Mouse (Mus musculus) Muller cell, postnatal 12 days (primary cell): Measurements from ENCODE around the gene Cntnap5a.
A peak's percentile ranks its signal among the peaks of the same experiment; 100 is the strongest.

Experiments used
- DNase-seq: peaks from one replicate; pipeline ENCODE4 v3.0.0-alpha.2; 2015; ENCODE audit errors: inconsistent ontology term

Cntnap5a gene

DNA sequence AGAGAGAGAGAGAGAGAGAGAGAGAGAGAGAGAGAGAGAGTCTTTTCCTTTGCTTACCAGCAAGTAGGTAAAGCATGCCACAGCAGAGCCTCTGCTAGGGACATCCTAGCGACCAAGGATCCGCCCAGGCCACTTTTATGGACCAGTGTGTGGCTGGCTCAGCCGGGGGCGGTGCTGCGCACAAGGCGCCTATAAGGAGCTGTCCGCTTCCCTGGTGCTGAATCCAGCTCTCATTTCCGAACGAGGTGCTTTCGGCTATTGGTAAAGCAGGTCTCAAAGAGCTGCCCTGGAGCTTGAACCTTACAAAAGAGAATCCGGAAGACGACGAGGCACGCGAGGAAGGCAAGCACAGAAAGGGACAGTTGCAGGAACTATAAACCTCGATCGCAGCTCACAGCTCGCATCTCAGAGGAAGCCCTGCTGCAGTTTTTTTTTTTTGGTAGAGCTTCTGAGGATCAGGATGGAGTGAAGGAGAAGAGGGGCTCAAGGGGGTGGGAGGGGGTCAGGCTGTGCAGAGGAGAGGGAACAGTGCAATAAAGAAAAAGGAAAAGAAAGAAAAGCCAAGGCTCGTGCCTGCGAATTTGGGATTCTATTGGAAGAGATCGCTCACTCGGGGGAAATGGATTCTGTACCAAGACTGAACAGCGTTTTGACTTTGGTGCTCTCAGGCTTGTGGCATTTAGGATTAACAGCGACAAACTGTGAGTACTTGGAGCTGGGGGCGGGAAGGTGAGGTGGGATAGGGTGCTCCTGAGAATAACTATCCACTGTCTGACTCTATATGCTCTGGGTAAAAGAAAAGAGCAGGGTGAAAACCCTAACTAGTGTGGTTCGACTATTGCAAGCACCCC lies at the start of gene Cntnap5a:
Gene Cntnap5a (plus strand): TSS at position 239 of the 851 bp plus-strand sequence.
- peak; percentile 42 for DNase-seq

- DNase-seq, result no peak
Measured at GRCm38 (mm10) chr1:115646921-115647320, 37.6 kb upstream of the Cntnap5a start.

DNA sequence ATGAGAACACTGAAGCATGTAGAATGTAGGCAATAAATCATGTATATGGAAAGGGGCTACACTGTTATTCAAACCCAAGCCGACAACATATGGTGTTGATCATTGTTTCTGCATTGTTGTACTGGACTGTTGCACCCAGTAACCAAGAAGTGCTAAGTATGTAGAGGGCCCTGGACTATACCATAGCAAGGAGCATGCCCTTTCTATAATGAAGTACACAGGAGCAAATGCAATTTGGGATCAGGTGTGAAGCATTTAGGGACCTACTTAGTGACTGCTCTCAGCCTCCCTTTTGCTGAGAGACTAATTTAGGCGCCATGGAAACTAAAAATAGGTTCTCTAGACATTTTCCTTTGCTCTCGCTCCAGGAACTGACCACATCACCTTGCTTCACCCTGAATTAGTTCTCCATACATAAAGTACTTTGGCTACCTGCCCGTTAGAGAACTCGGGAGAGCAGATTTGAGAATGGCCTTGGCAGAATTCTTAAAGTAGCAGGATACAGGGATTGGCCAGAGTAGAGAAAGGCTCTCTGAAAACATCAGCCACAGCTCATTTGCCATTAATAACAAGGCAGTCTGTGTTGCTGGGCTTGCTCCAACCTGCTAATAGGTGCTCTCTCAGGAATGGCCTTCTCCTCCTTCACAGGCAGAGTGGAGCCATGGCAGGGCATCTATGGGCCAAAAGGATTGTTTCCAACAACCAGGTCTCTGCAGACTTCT lies 26.1 kb upstream of the Cntnap5a start:
- DNase-seq, result no peak

DNA sequence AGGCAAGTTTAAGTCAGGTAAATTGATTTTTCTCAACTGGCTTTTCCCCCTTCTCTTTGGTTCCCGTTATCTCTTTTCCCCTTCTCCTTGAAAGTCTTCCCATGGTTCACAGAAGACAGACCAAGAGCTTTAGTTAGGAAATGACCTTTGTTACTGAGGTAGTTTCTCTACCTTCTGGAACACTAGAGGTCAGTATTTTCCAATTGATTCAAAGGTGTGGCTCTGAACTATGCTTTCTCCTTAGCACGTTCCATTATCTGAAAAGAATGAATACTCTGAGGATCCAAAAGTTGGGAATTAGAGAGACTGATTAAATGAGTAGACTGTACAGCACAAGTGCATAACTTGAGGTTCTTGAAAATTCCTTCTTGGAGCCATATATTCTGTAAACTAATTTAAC lies 1.9 kb downstream of the Cntnap5a start:
- DNase-seq, result peak; percentile 6

DNA sequence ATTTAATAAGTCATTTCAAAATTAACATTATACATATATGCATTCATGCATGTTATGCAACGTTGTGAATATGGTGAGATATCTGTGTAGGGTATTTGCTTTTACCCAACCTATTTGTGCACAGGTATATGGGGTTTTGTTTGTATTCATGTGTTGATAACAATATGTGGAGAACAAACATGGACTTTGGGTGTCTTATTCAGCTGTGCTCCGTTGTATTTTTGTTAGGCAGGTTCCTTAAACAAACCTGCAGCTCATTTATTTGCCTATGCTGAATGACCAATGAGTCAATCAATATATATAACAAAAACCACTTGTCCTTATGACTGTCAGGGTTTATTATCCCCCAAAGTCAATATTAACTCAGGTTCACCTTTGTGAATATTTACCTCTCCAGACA lies 15.2 kb downstream of the Cntnap5a start:
- DNase-seq, result no peak

- DNase-seq, result peak; percentile 76
Measured at GRCm38 (mm10) chr1:115742556-115742955, 58.0 kb downstream of the Cntnap5a start.

- peak; percentile 14 for DNase-seq
Measured at GRCm38 (mm10) chr1:115745569-115745968, 61.0 kb downstream of the Cntnap5a start.

GRCm38 (mm10) chr1:115784737-115785136 lies 100.2 kb downstream of the Cntnap5a start:
- DNase-seq, result peak; percentile 18

- no peak for DNase-seq
Measured at GRCm38 (mm10) chr1:115842591-115842990, 158.0 kb downstream of the Cntnap5a start.

DNA sequence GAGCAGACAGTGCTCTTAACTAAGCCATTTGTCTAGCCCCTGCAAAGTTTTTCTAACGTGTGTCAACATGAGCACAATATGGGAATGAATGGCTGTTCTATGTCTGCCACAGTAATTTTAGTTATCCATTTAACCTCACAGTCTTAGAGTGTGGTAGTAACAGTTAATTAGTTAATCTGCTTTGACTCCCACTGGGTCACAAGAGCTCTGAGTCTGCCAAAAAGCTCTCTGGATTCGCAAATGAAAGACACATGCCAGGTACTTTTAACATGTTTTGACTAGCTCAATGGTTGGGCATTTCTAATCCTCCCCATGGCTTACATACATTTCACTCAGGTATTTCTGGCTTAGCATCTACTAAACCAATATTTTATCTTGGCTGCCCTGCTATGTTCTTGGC lies 163.0 kb downstream of the Cntnap5a start:
- no peak for DNase-seq

DNA sequence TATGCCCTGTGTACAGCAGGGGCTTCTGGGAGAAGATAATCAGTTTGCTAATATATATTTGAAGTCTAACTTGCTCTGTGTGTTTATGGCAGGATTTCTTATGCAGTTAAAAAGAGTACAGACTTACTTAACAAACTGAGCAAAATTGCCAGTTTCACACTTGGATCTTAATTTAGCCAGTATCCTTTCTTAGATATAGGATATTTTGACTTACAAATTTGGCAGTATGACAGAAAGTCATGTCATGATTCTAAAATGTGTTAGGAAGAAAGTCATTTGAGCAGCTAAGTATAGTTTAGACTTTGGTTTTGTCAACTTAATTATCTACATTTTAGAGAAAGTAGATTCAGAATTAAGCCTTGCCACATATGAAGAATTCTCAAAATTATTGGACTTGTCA lies 167.7 kb downstream of the Cntnap5a start:
- no peak for DNase-seq

DNA sequence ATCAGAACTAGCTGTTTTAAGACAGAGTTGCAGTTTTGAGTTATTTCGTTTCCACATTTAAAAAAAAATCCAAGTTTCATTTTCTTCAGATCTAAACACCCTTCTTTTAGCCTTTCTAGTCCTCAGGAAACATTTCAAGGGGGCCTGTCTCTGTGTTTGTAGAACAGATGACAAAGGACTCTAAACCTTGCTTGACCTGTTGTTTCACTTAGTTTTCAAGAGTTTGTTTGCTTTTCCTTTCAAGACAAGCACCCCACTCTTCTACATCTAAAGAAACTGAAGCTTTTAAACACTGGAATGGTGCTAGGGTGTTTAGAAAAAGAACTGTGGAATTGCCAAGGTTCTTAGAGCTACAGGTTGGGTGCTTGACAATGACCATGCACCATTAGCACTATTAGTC lies 233.8 kb downstream of the Cntnap5a start:
- no peak for DNase-seq

DNA sequence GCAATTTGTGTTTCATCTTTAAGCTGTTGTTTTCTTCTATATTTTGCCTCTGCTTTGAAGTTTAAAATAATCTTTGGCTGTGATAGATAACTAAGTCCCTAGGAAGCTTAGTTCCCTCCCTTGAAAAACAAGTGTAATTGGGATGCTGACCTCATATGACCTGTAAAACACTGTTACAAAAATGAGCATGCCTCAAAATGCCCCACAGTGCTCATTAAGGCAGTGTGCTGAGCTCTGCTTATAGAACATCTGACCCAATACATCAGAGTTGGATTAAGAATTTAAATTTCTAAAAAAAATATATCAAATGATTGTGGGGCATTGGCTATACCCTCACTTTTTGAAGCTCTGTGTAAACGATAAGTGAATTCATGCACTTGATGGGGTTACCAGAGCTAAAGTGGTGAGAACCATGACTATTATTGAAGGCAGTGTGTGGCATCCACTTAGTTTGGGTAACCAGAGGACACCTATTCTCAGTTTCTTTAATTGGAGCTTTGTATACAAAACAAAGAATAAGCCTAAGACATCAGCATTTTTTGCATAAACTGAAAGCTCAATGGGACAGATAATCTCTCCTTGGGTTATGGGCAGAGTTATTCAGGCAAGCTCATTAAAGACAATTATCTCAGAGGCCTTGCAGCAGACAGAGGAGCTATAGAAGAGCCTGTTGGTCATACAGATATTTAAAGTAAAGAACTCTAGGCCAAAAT lies 241.6 kb downstream of the Cntnap5a start:
- DNase-seq, result peak; percentile 4

DNA sequence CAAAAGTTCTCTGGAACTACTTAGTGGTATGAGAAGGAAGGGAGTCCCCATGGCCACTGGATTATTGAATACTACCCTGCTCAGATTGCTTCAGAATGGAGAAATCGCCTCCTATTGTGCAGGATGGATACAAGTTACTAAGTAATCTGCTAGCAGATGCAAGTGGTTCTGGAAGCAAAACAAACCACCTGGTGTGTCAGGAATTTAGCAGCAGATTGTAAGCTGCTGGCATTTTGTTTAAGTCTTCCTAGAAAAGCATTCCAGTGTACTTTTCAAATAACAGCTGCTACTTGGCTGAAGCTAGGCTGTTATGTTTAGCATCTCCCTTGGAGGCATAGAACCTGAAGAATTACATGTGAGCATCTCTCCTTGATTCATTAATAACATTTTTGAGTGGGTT lies 247.5 kb downstream of the Cntnap5a start:
- DNase-seq, result peak; percentile 43

DNA sequence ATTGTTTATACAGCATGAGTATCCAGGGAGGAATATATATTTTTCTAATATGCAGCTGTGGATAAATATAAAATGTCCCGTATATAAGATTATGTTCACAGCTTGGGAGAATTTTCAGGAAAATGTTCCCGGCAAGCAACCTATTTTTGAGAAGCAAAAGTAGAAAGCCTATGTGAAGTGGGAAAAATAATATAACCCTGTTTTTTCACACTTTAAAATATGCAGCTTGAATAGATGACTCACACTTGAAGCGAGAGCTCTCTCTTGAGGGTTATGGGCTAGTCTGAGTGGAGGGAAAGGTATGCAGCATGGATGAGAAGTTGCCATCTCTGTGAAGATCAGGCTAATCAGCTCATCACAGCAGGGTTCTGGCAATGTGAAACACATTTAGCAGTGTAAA lies 261.3 kb downstream of the Cntnap5a start:
- peak; percentile 63 for DNase-seq

GRCm38 (mm10) chr1:115956528-115956927 lies 272.0 kb downstream of the Cntnap5a start:
- DNase-seq, result no peak

DNA sequence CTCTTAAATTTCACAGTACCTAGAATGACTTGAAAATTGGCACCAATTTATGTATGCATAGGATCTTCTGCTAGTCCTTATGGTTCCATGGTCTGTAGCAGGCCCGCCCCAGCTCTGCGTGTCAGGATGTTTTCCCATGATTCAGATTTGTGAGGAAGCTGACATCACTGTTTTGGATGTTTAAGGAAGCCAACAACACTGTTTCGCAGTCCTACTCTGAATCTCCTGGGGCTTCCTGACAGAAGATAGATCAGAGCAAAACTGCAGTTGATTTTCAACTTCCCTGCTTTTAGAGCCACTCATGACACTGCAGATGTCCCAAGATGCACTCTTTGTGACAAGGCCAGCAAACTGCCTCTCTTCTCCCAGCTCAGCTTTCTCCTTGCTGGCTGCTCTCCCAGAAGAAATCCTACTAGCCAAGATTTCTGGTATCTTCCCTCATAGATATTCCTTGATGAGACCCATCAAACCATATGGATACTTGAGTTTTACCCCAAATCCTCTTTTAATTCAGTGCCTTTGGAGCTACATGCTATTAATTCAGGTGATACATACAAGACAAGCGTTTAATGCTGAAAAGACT lies 280.5 kb downstream of the Cntnap5a start:
- no peak for DNase-seq

DNA sequence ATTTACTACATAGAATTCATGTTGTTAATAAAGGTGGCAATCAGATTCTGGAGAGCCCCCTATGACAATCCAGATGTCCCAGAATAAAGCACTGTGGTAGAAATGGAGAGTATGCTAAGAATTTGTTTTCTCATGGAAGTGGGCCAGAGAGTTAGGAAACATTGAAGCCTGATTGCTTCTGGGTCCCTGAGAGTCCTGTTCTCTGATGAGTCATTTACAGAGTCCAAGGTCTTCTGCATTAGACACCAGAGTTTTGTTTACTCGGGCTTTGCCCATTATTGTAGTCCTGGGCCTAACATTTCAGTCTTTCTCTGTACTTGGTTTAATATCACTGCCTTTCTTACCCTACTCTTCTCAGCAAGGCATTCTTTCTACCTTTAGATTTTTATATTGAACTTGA lies 305.6 kb downstream of the Cntnap5a start:
- peak; percentile 87 for DNase-seq

DNA sequence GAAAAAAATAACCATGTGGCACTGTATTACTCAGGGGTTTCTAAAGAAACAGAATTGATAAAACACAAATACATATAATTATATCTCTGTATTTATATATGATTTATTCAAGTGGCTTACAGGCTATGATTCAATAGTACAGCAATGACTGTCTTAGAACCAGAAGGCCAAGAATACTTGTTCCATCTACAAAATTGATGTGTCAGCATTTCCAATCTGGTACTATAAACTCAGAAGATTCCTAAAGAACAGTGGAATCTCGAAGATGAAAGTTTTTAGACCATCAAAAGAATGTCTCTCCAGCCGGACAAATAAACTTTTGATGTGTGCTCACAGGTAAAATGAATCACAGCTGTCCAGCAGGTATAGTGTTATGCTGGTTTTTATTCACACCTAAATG lies 331.2 kb downstream of the Cntnap5a start:
- DNase-seq, result no peak

DNA sequence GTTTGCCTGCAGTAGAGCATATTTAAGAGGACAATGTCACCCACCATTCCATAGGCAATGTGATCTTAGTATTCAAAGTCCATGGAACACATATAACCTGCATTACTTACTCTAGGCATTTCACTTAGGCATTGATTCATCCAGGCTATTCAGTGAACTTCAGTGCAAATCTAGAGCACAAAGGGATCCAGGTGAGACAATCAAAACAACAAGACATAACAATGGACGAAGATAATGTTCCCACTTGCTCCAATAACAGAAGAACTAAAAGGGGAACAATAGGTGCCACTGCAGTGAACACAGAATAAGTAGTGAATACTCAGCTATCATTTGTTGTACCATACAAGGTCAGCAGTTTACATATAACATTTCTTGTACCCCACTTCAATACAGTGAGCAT lies 345.1 kb downstream of the Cntnap5a start:
- no peak for DNase-seq

- DNase-seq, result no peak
Measured at GRCm38 (mm10) chr1:116035897-116036296, 351.3 kb downstream of the Cntnap5a start.

DNA sequence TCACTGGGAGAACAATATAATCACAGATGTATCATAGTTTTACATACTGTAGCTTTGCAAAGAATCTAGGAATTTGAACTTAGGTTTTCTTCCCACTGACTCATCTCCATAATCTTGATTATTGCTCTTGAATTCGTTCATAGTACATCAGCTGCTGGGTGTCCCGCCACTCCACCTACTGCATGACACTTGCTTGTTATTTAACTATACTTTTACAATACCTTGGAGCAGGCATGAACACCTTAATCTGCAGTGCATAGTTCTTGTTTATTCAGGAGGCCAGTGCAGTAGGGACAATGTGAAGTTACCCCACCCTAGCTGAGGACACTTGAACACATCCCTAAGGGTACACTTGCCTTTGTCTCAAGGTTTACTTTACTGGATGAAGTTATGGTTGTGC lies 352.3 kb downstream of the Cntnap5a start:
- DNase-seq, result no peak
